Mouse (Mus musculus) ES-CJ7 (cell line): Measurements from ENCODE around the gene Cyren.

Experiments
- DNase-seq: peaks from one replicate; pipeline ENCODE4 v3.0.0; 2011; ENCODE audit warnings: low read depth, low spot score

Gene Cyren

GRCm38 (mm10) chr6:34867301-34867994, 10.4 kb downstream of the Cyren start:
- DNase-seq, result no peak

- peak; percentile 70 for DNase-seq
Observed at GRCm38 (mm10) chr6:34866786-34867185, 11.1 kb downstream of the Cyren start.

- no peak for DNase-seq
Observed at GRCm38 (mm10) chr6:34865711-34866593, 11.9 kb downstream of the Cyren start.

DNA sequence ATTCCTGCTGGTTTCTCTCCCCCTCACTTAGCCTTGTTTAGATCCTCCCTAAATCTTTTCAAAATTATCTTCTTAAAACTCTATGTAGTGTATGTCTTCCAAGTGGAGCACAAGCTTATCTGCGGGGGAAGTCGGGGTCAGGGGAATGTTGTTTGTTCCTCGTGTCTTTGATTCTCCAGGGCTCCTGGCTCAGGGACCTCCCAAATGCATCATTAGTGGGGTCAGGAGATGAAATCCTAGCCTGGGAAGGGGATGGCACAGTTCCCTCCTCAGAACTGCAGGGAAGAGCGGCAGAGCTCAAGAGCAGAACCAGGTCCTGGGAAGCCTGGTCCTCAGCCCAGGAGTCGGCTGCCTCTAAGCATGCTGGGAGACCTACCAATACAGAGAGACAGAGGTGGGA, 12.6 kb downstream of the Cyren start:
- no peak for DNase-seq

GRCm38 (mm10) chr6:34863786-34864514, 13.9 kb downstream of the Cyren start:
- no peak for DNase-seq

DNA sequence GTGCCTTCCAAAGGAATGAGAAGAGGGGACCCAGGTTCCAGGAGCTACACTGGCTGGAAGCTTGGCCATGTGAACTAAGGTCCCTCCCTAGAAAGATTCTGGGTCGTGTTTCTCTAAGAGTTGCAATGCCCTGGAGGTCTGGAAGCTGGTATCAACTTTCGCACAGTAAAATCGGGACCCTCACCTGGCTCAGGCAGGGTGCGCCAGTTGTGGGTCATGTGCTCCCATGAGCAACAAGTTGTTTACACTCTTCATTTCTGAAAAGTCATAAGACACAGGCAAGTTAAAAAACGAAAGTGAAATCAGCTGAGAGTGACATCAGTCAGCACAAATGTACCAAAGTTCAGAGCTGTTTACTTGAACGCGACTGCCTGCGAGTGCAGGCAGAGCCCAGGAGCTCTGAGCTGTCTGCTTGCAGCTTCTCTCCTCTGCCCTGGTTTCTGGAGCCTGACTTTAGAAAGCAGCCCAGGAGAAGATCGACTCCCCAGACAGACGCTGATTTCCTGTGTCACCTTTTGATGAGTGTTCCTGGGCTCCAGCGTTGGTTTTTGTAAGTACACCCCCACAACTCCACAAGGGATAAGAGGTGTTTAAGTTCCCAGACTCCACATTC, 15.0 kb downstream of the Cyren start, which contains the start of gene Tmem140:
Gene Tmem140, plus strand, starts transcription at position 356 of the 613 bp plus-strand sequence.
- no peak for DNase-seq

DNA sequence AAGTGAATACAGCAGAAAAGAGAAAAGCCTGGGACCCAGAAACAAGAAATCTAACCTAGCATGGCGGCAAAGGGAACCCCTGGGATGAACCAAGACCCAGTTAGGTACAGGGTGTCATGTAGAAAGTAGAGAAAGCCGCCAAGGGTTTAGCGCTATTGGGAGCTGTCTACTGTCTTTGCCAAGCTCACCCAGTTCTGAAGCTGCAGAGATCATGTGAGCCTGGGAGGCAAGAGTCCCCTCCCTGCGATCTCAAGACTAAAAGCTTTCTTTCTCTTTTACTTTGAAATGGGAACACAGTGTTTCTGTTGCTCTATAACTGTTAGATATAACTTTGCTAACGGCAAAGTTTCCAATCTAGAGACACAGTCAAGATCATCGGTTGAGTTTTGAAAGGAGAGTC, 15.5 kb downstream of the Cyren start:
- no peak for DNase-seq

DNA sequence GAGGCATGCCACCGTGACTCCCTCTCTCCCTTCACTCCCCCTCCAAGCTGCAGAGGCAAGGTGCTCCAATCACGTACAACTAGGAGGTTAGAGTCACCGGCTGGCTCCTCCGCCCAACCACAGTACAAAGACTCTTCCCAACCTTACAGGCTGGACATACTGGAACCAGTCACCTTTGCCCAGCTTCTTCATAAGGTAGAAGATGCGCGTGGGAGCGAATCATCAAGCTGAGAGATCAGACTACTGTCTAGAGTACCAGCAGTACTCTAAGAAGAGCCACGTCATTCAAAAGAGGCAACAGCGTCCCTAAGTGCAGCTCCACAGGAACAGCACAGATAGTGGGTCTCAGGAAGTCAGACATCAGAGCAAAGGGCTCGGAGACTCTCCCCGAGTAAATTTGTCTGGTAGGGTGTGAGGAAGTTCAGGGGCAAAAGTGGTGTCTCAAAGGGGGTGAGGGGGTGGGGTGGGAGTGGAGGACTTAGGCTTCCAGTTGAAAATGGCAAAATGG, 16.3 kb downstream of the Cyren start:
- no peak for DNase-seq

DNA sequence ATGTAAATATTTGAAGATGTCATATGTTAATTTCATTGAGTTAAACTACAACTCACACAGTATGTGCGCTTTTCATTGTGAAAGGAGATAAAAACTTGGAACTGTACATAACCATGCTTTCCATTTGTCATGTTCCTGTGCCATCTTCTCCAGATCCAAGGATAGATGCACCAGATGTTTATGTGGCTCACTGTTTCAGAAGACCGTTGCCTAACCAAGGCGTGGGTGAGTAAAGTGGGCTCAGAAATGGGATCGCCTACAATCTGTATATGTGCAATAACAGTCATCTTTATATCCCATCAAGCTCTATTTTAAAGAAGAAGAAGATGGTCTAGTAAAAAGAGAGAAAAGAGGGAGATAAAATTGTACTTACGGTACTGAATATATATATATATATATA, 45.5 kb downstream of the Cyren start:
- no peak for DNase-seq

GRCm38 (mm10) chr6:34824406-34824805, 53.5 kb downstream of the Cyren start:
- DNase-seq, result no peak
